Comparison of ENCODE assay signal across 8 mouse cellular contexts in the genomic region with DNA sequence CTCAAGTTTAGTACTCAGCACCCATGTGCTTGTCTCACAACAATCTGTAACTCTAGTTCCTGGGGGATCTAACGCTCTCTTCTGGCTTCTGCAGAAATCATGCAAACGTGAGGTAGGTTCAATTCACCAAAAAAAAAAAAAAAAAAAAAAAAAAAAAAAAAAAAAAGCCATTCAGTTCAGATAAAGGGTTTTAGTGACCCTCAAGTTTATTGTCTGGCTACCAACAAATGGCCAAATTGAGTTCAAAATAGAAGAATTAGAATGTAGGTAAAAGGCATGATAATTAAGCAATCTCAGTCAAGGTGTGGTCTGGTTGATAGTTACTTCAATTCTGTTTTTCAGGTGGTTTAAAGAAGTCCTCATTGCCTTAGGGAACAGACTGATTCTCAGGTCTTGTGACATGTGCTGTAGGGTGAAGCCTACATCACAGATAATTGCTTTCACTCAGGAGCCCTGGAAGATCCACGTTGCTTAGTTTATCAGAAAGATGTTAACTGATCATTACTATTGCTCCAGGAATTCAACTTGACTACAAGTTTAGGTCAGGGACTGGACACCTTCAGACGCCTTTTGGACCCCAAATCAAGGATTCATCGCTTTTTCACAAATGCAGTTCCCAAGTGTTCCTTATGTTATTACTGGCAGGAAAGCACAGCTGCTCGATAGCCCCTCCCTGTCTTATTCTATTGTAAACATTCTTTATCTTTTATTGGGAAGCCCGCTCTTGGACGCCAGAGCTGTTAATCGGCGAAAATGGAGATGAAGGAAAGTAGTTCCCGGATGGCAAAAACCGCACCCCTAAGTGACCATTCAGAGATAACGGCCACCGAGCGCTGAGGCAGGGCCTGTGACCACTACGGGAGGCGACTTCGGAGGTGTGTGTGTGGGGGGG. TPM values are rescaled to one million over a fixed set of nuclear protein-coding genes. Genes with fewer than 3 reads are reported as not detected.
DNase-seq lines count a peak whose midpoint lies in the region; ATAC-seq and TF ChIP-seq lines count a peak whose summit lies in the region.

No protein-coding gene starts in this region.

- 21% methylated on average over 18 of the region's 18 CpGs for WGBS in heart, embryonic 15.5 days
- 24% methylated on average over 18 of the region's 18 CpGs for WGBS in forebrain, embryonic 14.5 days
- 21% methylated on average over 18 of the region's 18 CpGs for WGBS in liver, embryonic 16.5 days (ENCODE audit: insufficient replicate concordance)

- no peak for ATAC-seq in heart, embryonic 15.5 days (replicated peaks; ENCODE audit: insufficient number of reproducible peaks, insufficient read depth, low FRiP score, low read depth)
- no peak for ATAC-seq in forebrain, embryonic 14.5 days
- no peak for ATAC-seq in liver, embryonic 16.5 days (ENCODE audit: low read depth)

- in situ Hi-C loops in ES-E14 (cut with MboI; ENCODE audit: low sequenced_read_pairs in 2 of 2, unreplicated experiment in 2 of 2): no loop called here

- no peaks in the 10 kb centered on the region for H3K27me3 ChIP-seq in heart, embryonic 15.5 days
- no peaks in the 10 kb centered on the region for H3K27me3 ChIP-seq in forebrain, embryonic 14.5 days (replicated peaks; ENCODE audit: control insufficient read depth, insufficient read depth, low read length)
- H3K27me3 ChIP-seq in liver, embryonic 16.5 days (ENCODE audit: control insufficient read depth, insufficient read depth, low read depth, low read length): no peaks in the 10 kb centered on the region

- H3K9me3 ChIP-seq in heart, embryonic 15.5 days (replicated peaks): no peaks in the 10 kb centered on the region
- peaks cover 10% of the 10 kb centered on the region for H3K9me3 ChIP-seq in ES-E14 (ENCODE audit: control insufficient read depth, insufficient read depth, low read depth, low read length)
- H3K9me3 ChIP-seq in forebrain, embryonic 14.5 days (replicated peaks; ENCODE audit: control insufficient read depth, low read length): no peaks in the 10 kb centered on the region
- no peaks in the 10 kb centered on the region for H3K9me3 ChIP-seq in liver, embryonic 16.5 days (replicated peaks; ENCODE audit: control insufficient read depth, low read length)

- H3K4me3 ChIP-seq in heart, embryonic 15.5 days: peak overlapping the region; percentile 100
- H3K4me3 ChIP-seq in ES-E14 (ENCODE audit: insufficient read depth in 1 of 2, low read depth in 1 of 2, low read length in 2 of 2, poor library complexity in 1 of 2, severe bottlenecking in 1 of 2): peak overlapping the region; percentile 69 to 92
- peak overlapping the region; percentile 99 for H3K4me3 ChIP-seq in forebrain, embryonic 14.5 days (ENCODE audit: low read depth, low read length)
- peak overlapping the region; percentile 99 for H3K4me3 ChIP-seq in liver, embryonic 16.5 days (ENCODE audit: low read depth, low read length)

- H3K4me1 ChIP-seq in heart, embryonic 15.5 days (replicated peaks): peaks cover 25% of the 10 kb centered on the region
- H3K4me1 ChIP-seq in ES-E14 (ENCODE audit: control insufficient read depth in 2 of 2, insufficient read depth in 2 of 2, low read length in 2 of 2, poor library complexity in 1 of 2): peaks cover 5 to 6% of the 10 kb centered on the region in 2 experiments; a peak in 2 of 4 replicates
- peaks cover 12% of the 10 kb centered on the region for H3K4me1 ChIP-seq in forebrain, embryonic 14.5 days (ENCODE audit: control insufficient read depth, insufficient read depth, low read length)
- H3K4me1 ChIP-seq in liver, embryonic 16.5 days (ENCODE audit: control insufficient read depth, low read depth, low read length): peaks cover 20% of the 10 kb centered on the region

- peak overlapping the region; percentile 69 for H3K9ac ChIP-seq in heart, embryonic 15.5 days
- H3K9ac ChIP-seq in ES-E14 (ENCODE audit: insufficient read depth, low read depth, low read length, poor library complexity, severe bottlenecking): peak overlapping the region; percentile 85
- H3K9ac ChIP-seq in forebrain, embryonic 14.5 days (ENCODE audit: low read length): peak overlapping the region; percentile 72
- H3K9ac ChIP-seq in liver, embryonic 16.5 days (ENCODE audit: low read depth, low read length): peak overlapping the region; percentile 95

- no peak for DNase-seq in heart, adult 18-20 months
- no peak for DNase-seq in ES-E14 (ENCODE audit: low read depth, low spot score)
- no peak for DNase-seq in forebrain, embryonic 14.5 days (ENCODE audit: low spot score)
- no peak for DNase-seq in layer of hippocampus, adult 9-11 months
- DNase-seq in cerebellum, adult 11 months: no peak
- no peak for DNase-seq in testis, postnatal 10 days (ENCODE audit: low spot score)

- peak overlapping the region; percentile 72 for H3K4me2 ChIP-seq in heart, embryonic 15.5 days
- H3K4me2 ChIP-seq in forebrain, embryonic 14.5 days (ENCODE audit: low read length): peak overlapping the region; percentile 67
- H3K4me2 ChIP-seq in liver, embryonic 16.5 days (ENCODE audit: low read depth, low read length): peak overlapping the region; percentile 84

- no peaks in the 10 kb centered on the region for H3K36me3 ChIP-seq in heart, embryonic 15.5 days
- H3K36me3 ChIP-seq in ES-E14 (ENCODE audit: control insufficient read depth, insufficient read depth, low read length, poor library complexity, severe bottlenecking): no peaks in the 10 kb centered on the region
- H3K36me3 ChIP-seq in forebrain, embryonic 14.5 days (ENCODE audit: control insufficient read depth, insufficient read depth, low read length): peaks cover 4% of the 10 kb centered on the region; the same call in 1 of the 2 replicates
- no peaks in the 10 kb centered on the region for H3K36me3 ChIP-seq in liver, embryonic 16.5 days (ENCODE audit: control insufficient read depth, insufficient read depth)

- peak overlapping the region; percentile 93 for H3K27ac ChIP-seq in heart, embryonic 15.5 days
- H3K27ac ChIP-seq in ES-E14 (ENCODE audit: insufficient read depth, low read depth, low read length, poor library complexity, severe bottlenecking): 0 out of 2 replicates have a peak overlapping the region, but pooled peaks have one; percentile 30
- peak overlapping the region; percentile 86 for H3K27ac ChIP-seq in forebrain, embryonic 14.5 days (ENCODE audit: low read depth, low read length)
- H3K27ac ChIP-seq in liver, embryonic 16.5 days (ENCODE audit: low read length): peak overlapping the region; percentile 74

TF ChIP-seq in ES-E14, 5 proteins besides CTCF, POLR2A, EP300 and RAD21:
- TF ChIP-seq HCFC1 (IDR thresholded peaks at IDR 0.05; ENCODE audit: borderline replicate concordance, insufficient read depth, low read length) (no peak), ZNF384 (IDR thresholded peaks at IDR 0.05; ENCODE audit: low read depth, low read length) (peak; percentile 67; the same call in 1 of the 2 replicates), ZC3H11A (IDR thresholded peaks at IDR 0.05; ENCODE audit: borderline replicate concordance, low read depth, low read length) (no peak), CHD2 (IDR thresholded peaks at IDR 0.05; ENCODE audit: low read depth, low read length) (no peak), MAFK (IDR thresholded peaks at IDR 0.05; ENCODE audit: insufficient read depth, low read depth, low read length) (no peak)

RNA-seq across cellular contexts. Expression of a gene that starts 0.7 kb away (rescaled TPM):
- polyA plus RNA-seq in heart, embryonic 15.5 days (2015; fragmentation: Nextera tagmentation; extraction: Ambion mirVana): 120 and 123 TPM in 2 replicates
- 10 to 100 TPM; 86.4 to 97.0 TPM for total RNA-seq in heart, adult 18-20 months (2021)
- 79.2 and 90.2 TPM in 2 replicates for total RNA-seq in ES-E14 (2012; rRNA removed)
- 122 TPM in 2 replicates for polyA plus RNA-seq in forebrain, embryonic 14.5 days (2014; fragmentation: Nextera tagmentation; extraction: Ambion mirVana)
- polyA plus RNA-seq in liver, embryonic 16.5 days (2015; fragmentation: Nextera tagmentation; extraction: Ambion mirVana): 46.2 and 49.6 TPM in 2 replicates

RNA-seq across cellular contexts. Expression of a gene that starts 43.7 kb away (rescaled TPM):
- 3.8 and 5.2 TPM in 2 replicates for polyA plus RNA-seq in heart, embryonic 15.5 days (2015; fragmentation: Nextera tagmentation; extraction: Ambion mirVana)
- 1 to 10 TPM; 2.8 to 3.6 TPM for total RNA-seq in heart, adult 18-20 months (2021)
- total RNA-seq in ES-E14 (2012; rRNA removed): 4.7 TPM in 2 replicates
- 4.7 and 5.5 TPM in 2 replicates for polyA plus RNA-seq in forebrain, embryonic 14.5 days (2014; fragmentation: Nextera tagmentation; extraction: Ambion mirVana)
- 3.0 and 3.1 TPM in 2 replicates for polyA plus RNA-seq in liver, embryonic 16.5 days (2015; fragmentation: Nextera tagmentation; extraction: Ambion mirVana)

RNA-seq across cellular contexts. Expression of a gene that starts 59.8 kb away (rescaled TPM):
- polyA plus RNA-seq in heart, embryonic 15.5 days (2015; fragmentation: Nextera tagmentation; extraction: Ambion mirVana): 190 and 256 TPM in 2 replicates
- total RNA-seq in heart, adult 18-20 months (2021): 100 to 1,000 TPM; 216 to 232 TPM
- total RNA-seq in ES-E14 (2012; rRNA removed): 70.0 and 91.2 TPM in 2 replicates
- 497 and 526 TPM in 2 replicates for polyA plus RNA-seq in forebrain, embryonic 14.5 days (2014; fragmentation: Nextera tagmentation; extraction: Ambion mirVana)
- 159 and 168 TPM in 2 replicates for polyA plus RNA-seq in liver, embryonic 16.5 days (2015; fragmentation: Nextera tagmentation; extraction: Ambion mirVana)

Comparison
In these comparisons a context has a peak if more than half of its experiments do, and no peak if none do; other contexts are left out.
1. H3K27ac ChIP-seq: peak in every context shown above with its lines; median percentile 93 in heart, embryonic 15.5 days; 86 in forebrain, embryonic 14.5 days; 74 in liver, embryonic 16.5 days; 30 in ES-E14.